Mouse (Mus musculus): Measurements from ENCODE around the gene Nisch. TPM values are rescaled to one million over a fixed set of nuclear protein-coding genes. Genes with fewer than 3 reads are reported as not detected.
A peak's percentile ranks its signal among the peaks of the same experiment; 100 is the strongest.

Gene Nisch
- total RNA-seq, 2 experiments from 2014 or later, result 128 to 143 TPM

- intact Hi-C loops (cut with DNase I), result no loop called here
- peak in 1 of 2 experiments; percentile 41 for DNase-seq
Measured at GRCm38 (mm10) chr14:31226978-31227377, 10.2 kb upstream of the Nisch start.

GRCm38 (mm10) chr14:31217666-31218065 lies 920 bp upstream of the Nisch start, which contains the start of gene Sema3g:
Gene Sema3g (plus strand): TSS chr14:31217860.
- DNase-seq, result peak; percentile 57 to 62
- intact Hi-C loops (cut with DNase I), result loop anchor here (5.0 to 10.0 kb wide), 2 partner anchors 110 to 867 kb away; partner anchors contain the start of genes Dph3 and Oxnad1

- intact Hi-C loops (cut with DNase I), result loop anchor here (1.0 to 10.0 kb wide), 3 partner anchors 19 to 869 kb away; partner anchors contain the start of genes Dph3 and Oxnad1
- peak; percentile 70 to 73 for DNase-seq
Measured at GRCm38 (mm10) chr14:31215157-31216002, 1.4 kb downstream of the Nisch start.

- intact Hi-C loops (cut with DNase I), result loop anchor here (1.0 to 10.0 kb wide), 3 partner anchors 20 to 870 kb away; partner anchors contain the start of genes Dph3 and Oxnad1
- DNase-seq, result no peak
Measured at GRCm38 (mm10) chr14:31214684-31215083, 2.1 kb downstream of the Nisch start.

- intact Hi-C loops (cut with DNase I), result loop anchor here (10.0 kb wide), 1 partner anchor 871 kb away; the partner anchor contains the start of genes Dph3 and Oxnad1
- no peak for DNase-seq
Measured at GRCm38 (mm10) chr14:31213868-31214267, 2.9 kb downstream of the Nisch start.

GRCm38 (mm10) chr14:31212499-31212898 lies 4.2 kb downstream of the Nisch start:
- DNase-seq, result no peak
- intact Hi-C loops (cut with DNase I), result loop anchor here (10.0 kb wide), 1 partner anchor 872 kb away; the partner anchor contains the start of genes Dph3 and Oxnad1

- intact Hi-C loops (cut with DNase I), result loop anchor here (10.0 kb wide), 1 partner anchor 873 kb away; the partner anchor contains the start of genes Dph3 and Oxnad1
- DNase-seq, result no peak
Measured at GRCm38 (mm10) chr14:31211854-31212253, 4.9 kb downstream of the Nisch start.

- DNase-seq, result no peak
- intact Hi-C loops (cut with DNase I), result loop anchor here (2.0 kb wide), 1 partner anchor 42 kb away; the partner anchor contains the start of genes Bap1 and Phf7
Measured at GRCm38 (mm10) chr14:31209133-31209557, 7.6 kb downstream of the Nisch start.

- peak in 1 of 2 experiments; percentile 55 for DNase-seq
- intact Hi-C loops (cut with DNase I), result loop anchor here (2.0 kb wide), 1 partner anchor 43 kb away; the partner anchor contains the start of genes Bap1 and Phf7
Measured at GRCm38 (mm10) chr14:31208084-31208483, 8.7 kb downstream of the Nisch start, which contains the start of gene Tnnc1. Gene Tnnc1 (plus strand): TSS chr14:31208312.

GRCm38 (mm10) chr14:31207070-31207830 lies 9.5 kb downstream of the Nisch start:
- intact Hi-C loops (cut with DNase I), result no loop called here
- no peak for DNase-seq

- peak; percentile 95 for DNase-seq
- intact Hi-C loops (cut with DNase I), result no loop called here
Measured at GRCm38 (mm10) chr14:31206472-31206981, 10.2 kb downstream of the Nisch start.

GRCm38 (mm10) chr14:31205562-31206467 lies 10.9 kb downstream of the Nisch start:
- intact Hi-C loops (cut with DNase I), result no loop called here
- DNase-seq, result peak; percentile 64 to 70

- DNase-seq, result no peak
- intact Hi-C loops (cut with DNase I), result no loop called here
Measured at GRCm38 (mm10) chr14:31205244-31205561, 11.5 kb downstream of the Nisch start.

GRCm38 (mm10) chr14:31204844-31205243 lies 11.9 kb downstream of the Nisch start:
- intact Hi-C loops (cut with DNase I), result no loop called here
- no peak for DNase-seq

GRCm38 (mm10) chr14:31200038-31200437 lies 16.7 kb downstream of the Nisch start:
- intact Hi-C loops (cut with DNase I), result no loop called here

GRCm38 (mm10) chr14:31199599-31199998 lies 17.1 kb downstream of the Nisch start:
- intact Hi-C loops (cut with DNase I), result no loop called here
- DNase-seq, result no peak

More at GRCm38 (mm10) chr14:31200038-31200437, 16.7 kb downstream of the Nisch start:
- DNase-seq, result no peak

GRCm38 (mm10) chr14:31197547-31198516 lies 18.9 kb downstream of the Nisch start:
- intact Hi-C loops (cut with DNase I), result no loop called here

GRCm38 (mm10) chr14:31195968-31196367 lies 20.8 kb downstream of the Nisch start:
- DNase-seq, result no peak
- intact Hi-C loops (cut with DNase I), result loop anchor here (2.0 kb wide), 1 partner anchor 65 kb away; the partner anchor contains the start of gene Nt5dc2

More at GRCm38 (mm10) chr14:31197547-31198516, 18.9 kb downstream of the Nisch start:
- DNase-seq, result no peak
